Mouse (Mus musculus): Measurements from ENCODE around the gene Cdc42bpa.

- TF ChIP-seq CTCF (conservative IDR thresholded peaks at IDR 0.05; ENCODE audit: low read length) (no peak), POU5F1 (IDR thresholded peaks at IDR 0.05; ENCODE audit: borderline replicate concordance, low read length) (no peak)
Measured at GRCm38 (mm10) chr1:179960543-179960876, 238 bp downstream of the Cdc42bpa start.
